Mouse (Mus musculus) cortical plate, adult 2 months (tissue): ENCODE measurements around the gene Lrrc32. TPM values are rescaled to one million over a fixed set of nuclear protein-coding genes. Genes with fewer than 3 reads are reported as not detected.

Source experiments
- H3K27ac ChIP-seq: fragments of 200-500 bp; 2 replicates; pipeline ENCODE4 v1.5.1; 2012; ENCODE audit warnings: low read length, control low read depth, inconsistent platforms; ENCODE audit not compliant: insufficient read depth
- H3K4me1 ChIP-seq: fragments of 200-500 bp; 2 replicates; pipeline ENCODE4 v1.6.1; 2011; ENCODE audit warnings: low read length; ENCODE audit not compliant: control insufficient read depth, insufficient read depth
- H3K4me3 ChIP-seq: fragments of 200-500 bp; 2 replicates; pipeline ENCODE4 v1.5.1; 2011; ENCODE audit warnings: mild to moderate bottlenecking, low read length, control low read depth; ENCODE audit not compliant: insufficient read depth
- CTCF ChIP-seq: fragments of 200-500 bp; IDR thresholded peaks from 2 replicates; pipeline ENCODE4 v1.5.1; 2011; ENCODE audit warnings: mild to moderate bottlenecking, control low read depth, low read length; ENCODE audit not compliant: insufficient read depth; ENCODE audit errors: extremely low read depth
- POLR2A ChIP-seq: fragments of 200-500 bp; IDR thresholded peaks from 2 replicates; pipeline ENCODE4 v1.6.1; 2011; ENCODE audit warnings: mild to moderate bottlenecking, low read length, control low read depth; ENCODE audit not compliant: insufficient read depth; ENCODE audit errors: extremely low read depth
- polyA plus RNA-seq: library from polyadenylated mRNA; depleted of rRNA; stranded (reverse); fragments of >200 nt; gene quantifications from 2 replicates; pipeline ENCODE4 v1.2.3, GENCODE M21; 2012; rRNA removed

Gene Lrrc32
- 4.4 and 4.6 TPM in 2 replicates for polyA plus RNA-seq

DNA sequence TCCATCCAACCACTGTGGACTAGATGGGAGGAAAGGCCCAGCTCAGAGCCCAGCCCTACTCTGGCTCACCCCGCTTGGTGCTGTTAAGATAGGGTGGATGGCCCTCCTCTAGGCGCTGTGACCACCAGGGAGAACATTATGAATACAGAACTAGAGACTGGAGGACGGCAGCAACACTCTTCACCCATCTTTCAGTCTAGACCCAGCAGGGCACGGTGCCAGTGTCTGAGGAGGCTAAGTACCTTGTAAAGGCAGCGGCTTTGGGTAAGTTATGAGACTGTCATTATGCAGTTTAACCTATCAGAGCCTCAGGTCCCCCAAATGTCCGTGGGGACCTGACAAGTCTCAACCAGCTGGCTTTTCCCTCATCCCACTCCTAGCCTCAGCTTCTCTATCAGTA is at the start of gene Lrrc32:
Gene Lrrc32 (plus strand): TSS at position 153 of the 400 bp plus-strand sequence.
- TF ChIP-seq POLR2A: no peak
- no peak for TF ChIP-seq CTCF
- Histone ChIP-seq H3K4me1 (peaks cover 6% of the 10 kb centered on the region), H3K4me3 (peak within 1 kb of the TSS; percentile 33), H3K27ac (no peak within 1 kb of the TSS)

DNA sequence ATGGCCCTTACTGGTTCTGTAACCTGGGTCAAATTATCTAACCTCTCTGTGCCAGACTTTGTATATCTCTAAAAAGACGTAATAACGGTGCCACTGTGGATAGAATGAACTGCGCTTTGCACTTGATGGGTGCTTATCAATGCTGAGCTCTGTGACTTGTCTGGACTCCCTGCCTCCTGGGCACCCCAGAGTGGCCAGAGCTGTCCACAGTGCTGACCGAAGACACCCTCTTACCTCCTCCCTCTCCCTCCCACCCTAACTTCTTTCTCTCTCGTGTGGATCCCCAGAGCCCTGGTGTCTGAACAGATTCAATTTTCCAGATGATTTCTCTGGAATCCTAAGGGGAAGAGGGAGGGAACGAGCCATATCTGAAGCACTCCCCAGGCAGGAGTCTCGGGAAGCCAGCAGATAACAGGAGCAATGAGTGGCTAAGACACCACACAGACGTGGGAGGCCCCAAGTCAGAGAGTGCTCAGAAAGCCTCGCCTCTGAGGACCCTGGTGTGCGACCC is 49.1 kb upstream of the Lrrc32 start, which contains the start of gene Gucy2d:
Gene Gucy2d (plus strand): TSS at position 461 of the 511 bp plus-strand sequence.
- Histone ChIP-seq H3K27ac (no peak within 1 kb of the TSS), H3K4me3 (no peak within 1 kb of the TSS), H3K4me1 (no peaks in the 10 kb centered on the region)
- no peak for TF ChIP-seq POLR2A
- no peak for TF ChIP-seq CTCF

GRCm38 (mm10) chr7:98446873-98447272 is 42.2 kb upstream of the Lrrc32 start:
- Histone ChIP-seq H3K27ac (no peak overlapping the region), H3K4me1 (no peaks in the 10 kb centered on the region), H3K4me3 (no peak overlapping the region)
- TF ChIP-seq CTCF: no peak

DNA sequence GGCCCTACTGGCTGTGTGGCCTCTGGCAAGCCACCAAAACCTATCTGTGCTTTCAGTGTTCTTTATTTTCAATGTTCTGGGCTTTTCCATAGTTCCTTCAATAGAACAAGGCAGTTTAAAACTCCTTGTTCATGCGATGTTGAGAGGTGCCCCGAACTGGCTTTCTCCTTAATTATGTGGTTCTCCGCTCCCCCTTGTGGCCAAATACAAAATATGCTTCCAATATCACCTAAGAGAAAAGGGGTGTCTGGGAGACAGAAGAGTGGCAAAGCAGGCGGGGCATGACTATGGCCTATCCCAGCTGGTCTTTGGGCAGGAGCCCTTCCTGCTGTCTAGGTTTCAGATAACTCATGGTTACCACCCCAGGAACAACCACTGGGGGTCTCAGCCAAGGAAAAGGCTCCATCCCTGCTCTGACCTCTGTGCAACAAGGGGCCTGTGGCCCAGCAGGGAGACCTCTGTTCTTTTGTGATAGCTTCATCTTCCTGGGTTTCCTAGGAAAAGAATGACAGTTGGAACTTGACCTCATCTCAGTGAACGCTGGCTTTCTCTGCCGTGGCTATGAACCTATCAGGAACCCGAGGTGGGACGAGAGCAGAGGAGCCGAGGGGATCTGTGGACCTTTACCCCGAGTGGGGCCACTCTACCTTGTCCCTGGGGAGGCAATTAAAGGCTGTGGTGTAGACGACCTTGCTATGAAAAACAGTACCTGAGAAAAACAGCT is 41.3 kb upstream of the Lrrc32 start:
- TF ChIP-seq CTCF (peak; percentile 44), POLR2A (no peak)
- no peak overlapping the region for H3K27ac ChIP-seq
- no peaks in the 10 kb centered on the region for H3K4me1 ChIP-seq
- no peak overlapping the region for H3K4me3 ChIP-seq

GRCm38 (mm10) chr7:98448309-98448630 is 40.8 kb upstream of the Lrrc32 start:
- Histone ChIP-seq H3K4me3 (no peak overlapping the region), H3K27ac (no peak overlapping the region), H3K4me1 (no peaks in the 10 kb centered on the region)
- TF ChIP-seq POLR2A: no peak
- TF ChIP-seq CTCF: no peak

DNA sequence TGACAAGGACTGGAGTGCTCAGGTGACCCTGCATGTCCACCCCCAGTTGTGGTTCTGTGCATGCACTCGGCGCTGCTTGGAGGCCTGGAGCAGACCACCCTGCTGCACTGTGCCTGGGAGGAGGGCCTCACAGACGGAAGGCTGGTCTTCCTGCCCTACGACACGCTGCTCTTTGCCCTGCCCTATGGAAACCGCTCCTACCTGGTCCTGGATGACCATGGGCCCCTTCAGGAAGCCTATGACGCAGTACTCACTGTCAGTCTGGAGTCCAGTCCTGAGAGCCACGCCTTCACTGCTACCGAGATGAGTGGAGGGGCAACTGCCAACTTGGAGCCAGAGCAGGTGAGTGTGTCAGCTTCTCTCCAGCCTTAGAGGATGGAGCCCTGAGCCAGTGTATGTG is 39.4 kb upstream of the Lrrc32 start:
- no peak for TF ChIP-seq POLR2A
- TF ChIP-seq CTCF: no peak

GRCm38 (mm10) chr7:98454397-98455120 is 34.5 kb upstream of the Lrrc32 start:
- Histone ChIP-seq H3K27ac (no peak overlapping the region), H3K4me3 (no peak overlapping the region), H3K4me1 (no peaks in the 10 kb centered on the region)
- TF ChIP-seq CTCF (no peak), POLR2A (no peak)

More for the DNA sequence above, 39.4 kb upstream of the Lrrc32 start:
- H3K27ac ChIP-seq: no peak overlapping the region
- no peak overlapping the region for H3K4me3 ChIP-seq
- no peaks in the 10 kb centered on the region for H3K4me1 ChIP-seq

GRCm38 (mm10) chr7:98460319-98460718 is 28.8 kb upstream of the Lrrc32 start:
- Histone ChIP-seq H3K4me1 (no peaks in the 10 kb centered on the region), H3K4me3 (no peak overlapping the region), H3K27ac (no peak overlapping the region)
- TF ChIP-seq CTCF: no peak
- TF ChIP-seq POLR2A: no peak

DNA sequence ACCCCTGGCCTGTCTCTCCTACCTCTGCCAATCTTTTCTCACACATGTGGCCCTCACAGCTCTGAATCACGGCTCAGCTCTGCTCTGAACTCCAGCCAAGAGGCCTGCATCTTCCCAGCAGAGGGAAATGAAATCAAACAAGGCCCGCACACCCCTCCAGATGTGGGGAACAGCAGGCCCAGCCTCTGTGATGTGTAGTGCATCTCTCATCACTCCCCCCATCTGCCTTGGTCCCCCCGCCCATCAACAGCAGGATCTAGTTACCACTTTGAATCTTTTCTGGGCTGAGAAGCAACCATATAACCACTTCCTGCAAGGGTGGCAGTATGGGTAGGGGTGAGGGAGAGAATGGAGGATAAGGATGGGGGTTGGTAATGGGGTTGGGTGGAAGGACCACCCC is 20.0 kb upstream of the Lrrc32 start:
- TF ChIP-seq CTCF (no peak), POLR2A (no peak)
- Histone ChIP-seq H3K4me1 (no peaks in the 10 kb centered on the region), H3K4me3 (no peak overlapping the region), H3K27ac (no peak overlapping the region)

GRCm38 (mm10) chr7:98472529-98472928 is 16.6 kb upstream of the Lrrc32 start:
- no peak overlapping the region for H3K27ac ChIP-seq
- H3K4me3 ChIP-seq: no peak overlapping the region
- TF ChIP-seq CTCF (no peak), POLR2A (no peak)
- H3K4me1 ChIP-seq: no peaks in the 10 kb centered on the region
